10 mouse cellular contexts compared by ENCODE assay signal in genomic region chr14:28798290-28798689, GRCm38 (mm10).
DNase-seq lines count a peak whose midpoint lies in the region; ATAC-seq lines count a peak whose summit lies in the region.
"Had no signal": no experiment of that assay in that cellular context is flagged by ENCODE, and none has a peak within 500 bp of the region (broad histone marks: within the 10 kb centered on the region; RNA-seq: fewer than 3 reads in every experiment).

No protein-coding gene starts in this region.

- H3K9me3 ChIP-seq in forebrain, embryonic 10.5 days = no peaks in the 10 kb centered on the region
- no peaks in the 10 kb centered on the region for H3K9me3 ChIP-seq in forebrain, embryonic 15.5 days
- H3K9me3 ChIP-seq in forebrain, embryonic 13.5 days (replicated peaks) = no peaks in the 10 kb centered on the region

- peaks cover 18% of the 10 kb centered on the region for H3K4me1 ChIP-seq in forebrain, embryonic 10.5 days
- peaks cover 8% of the 10 kb centered on the region; the same call in 1 of the 2 replicates for H3K4me1 ChIP-seq in forebrain, embryonic 15.5 days
- peaks cover 8% of the 10 kb centered on the region for H3K4me1 ChIP-seq in forebrain, embryonic 13.5 days

- H3K36me3 ChIP-seq in forebrain, embryonic 10.5 days (replicated peaks) = no peaks in the 10 kb centered on the region
- H3K36me3 ChIP-seq in forebrain, embryonic 15.5 days = no peaks in the 10 kb centered on the region
- H3K36me3 ChIP-seq in forebrain, embryonic 13.5 days (ENCODE audit: poor library complexity, severe bottlenecking) = no peaks in the 10 kb centered on the region

- no peak overlapping the region for H3K9ac ChIP-seq in forebrain, embryonic 15.5 days (replicated peaks)
- no peak overlapping the region for H3K9ac ChIP-seq in forebrain, embryonic 13.5 days
- H3K9ac ChIP-seq: liver, embryonic 14.5 days had no signal

- no peak overlapping the region for H3K4me2 ChIP-seq in forebrain, embryonic 15.5 days (replicated peaks)
- peak overlapping the region; percentile 41 for H3K4me2 ChIP-seq in forebrain, embryonic 13.5 days

- DNase-seq in forebrain, embryonic 10.5 days (ENCODE audit: extremely low spot score, low spot score) = peak; percentile 23
- peak; percentile 72 for DNase-seq in embryo, embryonic 10 days (ENCODE audit: low spot score)
- peak; percentile 36 for DNase-seq in mesoderm, embryonic 11.5 days (ENCODE audit: low read depth, low spot score)
- no peak for DNase-seq in gastrocnemius, postnatal 36 days
- DNase-seq in lung, postnatal 36 days = no peak
- no peak for DNase-seq in B cell, adult 2 months
- DNase-seq: kidney, adult 8-10 months had no signal

- intact Hi-C loops in gastrocnemius, postnatal 36 days (cut with DNase I) = no loop called here

- ATAC-seq in forebrain, embryonic 15.5 days (replicated peaks) = no peak
- ATAC-seq in forebrain, embryonic 13.5 days = no peak

- WGBS in forebrain, embryonic 10.5 days = 2% methylated on average over 4 of the region's 4 CpGs
- WGBS in forebrain, embryonic 15.5 days = 2% methylated on average over 4 of the region's 4 CpGs
- WGBS in forebrain, embryonic 13.5 days = under 1% methylated on average over 4 of the region's 4 CpGs

- H3K27me3 ChIP-seq in forebrain, embryonic 10.5 days (ENCODE audit: poor library complexity, severe bottlenecking) = peaks cover 31% of the 10 kb centered on the region
- no peaks in the 10 kb centered on the region for H3K27me3 ChIP-seq in forebrain, embryonic 15.5 days
- 0 out of 2 replicates have a peak, but pooled peaks cover 3% of the 10 kb centered on the region for H3K27me3 ChIP-seq in forebrain, embryonic 13.5 days

- peak overlapping the region; percentile 31 for H3K4me3 ChIP-seq in forebrain, embryonic 10.5 days
- no peak overlapping the region for H3K4me3 ChIP-seq in forebrain, embryonic 15.5 days
- H3K4me3 ChIP-seq in forebrain, embryonic 13.5 days = no peak overlapping the region

- H3K27ac ChIP-seq in forebrain, embryonic 10.5 days = no peak overlapping the region
- H3K27ac ChIP-seq in forebrain, embryonic 15.5 days (replicated peaks) = no peak overlapping the region
- H3K27ac ChIP-seq in forebrain, embryonic 13.5 days = no peak overlapping the region
- H3K27ac ChIP-seq: liver, embryonic 14.5 days had no signal

Comparison
In these comparisons a context has a peak if more than half of its experiments do, and no peak if none do; other contexts are left out.
1. DNase-seq: peak in forebrain, embryonic 10.5 days (single experiment), embryo, embryonic 10 days (single experiment) and mesoderm, embryonic 11.5 days (single experiment); none in gastrocnemius, postnatal 36 days (0 of 2), lung, postnatal 36 days (single experiment) and B cell, adult 2 months (0 of 2).